Mouse (Mus musculus) stomach, embryonic 16.5 days (tissue): ENCODE data around the gene Tmem185b. TPM values are rescaled to one million over a fixed set of nuclear protein-coding genes. Genes with fewer than 3 reads are reported as not detected.
A peak's percentile ranks its signal among the peaks of the same experiment; 100 is the strongest.

Source experiments
- ATAC-seq: fragments of 200-750 bp; cut with Nextera tagmentation; 2 replicates; pipeline ENCODE4 v1.8.0; 2017; ENCODE audit warnings: moderate number of reproducible peaks, moderate TSS enrichment; ENCODE audit not compliant: insufficient read depth, low FRiP score
- H3K27ac ChIP-seq: fragments of 300-500 bp; sonication (generic); 2 replicates; pipeline ENCODE4 v1.5.1; 2014; ENCODE audit warnings: low read length
- H3K27me3 ChIP-seq: fragments of 300-500 bp; sonication (generic); 2 replicates; pipeline ENCODE4 v1.6.1; 2014; ENCODE audit warnings: low read length, control low read depth, mixed read lengths; ENCODE audit not compliant: control insufficient read depth, insufficient read depth
- H3K36me3 ChIP-seq: fragments of 300-500 bp; sonication (generic); 2 replicates; pipeline ENCODE4 v1.6.1; 2014; ENCODE audit warnings: low read length; ENCODE audit not compliant: control insufficient read depth, insufficient read depth
- H3K4me1 ChIP-seq: fragments of 300-500 bp; sonication (generic); 2 replicates; pipeline ENCODE4 v1.6.1; 2014; ENCODE audit warnings: low read length, control low read depth, mixed read lengths; ENCODE audit not compliant: control insufficient read depth, insufficient read depth
- H3K4me2 ChIP-seq: fragments of 300-500 bp; sonication (generic); 2 replicates; pipeline ENCODE4 v1.6.1; 2014; ENCODE audit warnings: low read depth, low read length, mixed read lengths
- H3K4me3 ChIP-seq: fragments of 300-500 bp; sonication (generic); replicated peaks from 2 replicates; pipeline ENCODE4 v1.5.1; 2014; ENCODE audit warnings: mild to moderate bottlenecking, low read length
- H3K9ac ChIP-seq: fragments of 300-500 bp; sonication (generic); 2 replicates; pipeline ENCODE4 v1.6.1; 2014; ENCODE audit warnings: low read length
- H3K9me3 ChIP-seq: fragments of 300-500 bp; sonication (generic); replicated peaks from 2 replicates; pipeline ENCODE4 v1.6.1; 2016; ENCODE audit warnings: low read length, control low read depth; ENCODE audit not compliant: control insufficient read depth
- WGBS: fragments of 180-500 bp; shearing (Covaris S2); extraction: QIAGEN DNeasy Blood & Tissue Kit; methylation state at CpG from one replicate; pipeline ENCODE4 v1.1.7; 2014; 5-methylcytosine and 5-hydroxymethylcytosine counted together
- polyA plus RNA-seq: library from polyadenylated mRNA; unstranded; fragments of >200 nt; fragmentation: Nextera tagmentation; extraction: Ambion mirVana; gene quantifications from 2 replicates; pipeline ENCODE4 v1.2.1, GENCODE M21; 2015

The Tmem185b gene
- polyA plus RNA-seq, 1 experiment from 2014 or later, result 21.7 TPM

DNA sequence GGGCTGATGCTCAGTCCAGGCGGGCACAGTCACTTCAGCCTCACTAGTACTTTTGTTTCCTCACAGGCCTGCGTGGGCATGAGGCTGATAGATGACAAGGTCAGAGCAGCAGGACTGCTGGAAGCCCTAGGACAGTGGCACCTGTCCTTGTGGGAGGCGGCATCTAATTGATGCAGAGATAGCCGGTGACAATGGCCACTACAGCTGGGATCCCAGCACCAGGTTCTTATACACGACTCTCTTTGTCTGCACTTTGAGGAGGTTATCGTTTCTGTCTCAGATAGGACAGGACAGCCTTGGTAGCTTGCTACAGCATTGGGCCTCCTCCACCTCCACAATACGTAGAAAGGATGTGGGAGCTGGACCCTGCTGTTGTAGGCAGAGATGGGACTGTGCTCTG lies 2.6 kb upstream of the Tmem185b start:
- Histone ChIP-seq H3K4me2 (no peak overlapping the region), H3K27ac (no peak overlapping the region), H3K36me3 (peaks cover 16% of the 10 kb centered on the region), H3K27me3 (no peaks in the 10 kb centered on the region), H3K4me3 (no peak overlapping the region), H3K9me3 (peaks cover 11% of the 10 kb centered on the region), H3K9ac (no peak overlapping the region), H3K4me1 (peaks cover 19% of the 10 kb centered on the region)
- no peak for ATAC-seq
- WGBS, result 80% methylated on average over 7 of the region's 7 CpGs

DNA sequence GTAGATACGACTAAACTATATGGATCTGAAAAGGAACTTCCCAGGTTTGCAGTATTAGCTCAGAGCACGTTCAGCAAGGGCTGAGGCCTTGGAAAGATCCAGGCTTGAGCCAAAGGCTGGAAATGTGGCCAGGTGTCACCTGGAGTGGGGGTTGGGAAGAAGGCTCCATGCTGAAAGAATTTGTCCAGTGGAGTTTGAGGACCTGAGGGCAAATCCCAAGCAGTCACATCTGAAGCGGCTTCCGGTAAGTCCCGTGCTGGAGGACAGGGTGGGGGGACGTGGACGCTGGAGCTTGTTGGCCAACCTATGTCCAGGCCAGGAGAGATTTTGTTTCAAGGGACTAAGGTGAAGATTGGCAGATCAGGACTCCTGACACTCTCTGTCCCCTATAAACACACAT lies 2.1 kb upstream of the Tmem185b start:
- Histone ChIP-seq H3K27ac (no peak overlapping the region), H3K4me1 (peaks cover 19% of the 10 kb centered on the region), H3K9ac (no peak overlapping the region), H3K9me3 (peaks cover 12% of the 10 kb centered on the region), H3K4me3 (no peak overlapping the region), H3K4me2 (no peak overlapping the region), H3K36me3 (peaks cover 21% of the 10 kb centered on the region), H3K27me3 (no peaks in the 10 kb centered on the region)
- 86% methylated on average over 7 of the region's 7 CpGs for WGBS
- no peak for ATAC-seq

DNA sequence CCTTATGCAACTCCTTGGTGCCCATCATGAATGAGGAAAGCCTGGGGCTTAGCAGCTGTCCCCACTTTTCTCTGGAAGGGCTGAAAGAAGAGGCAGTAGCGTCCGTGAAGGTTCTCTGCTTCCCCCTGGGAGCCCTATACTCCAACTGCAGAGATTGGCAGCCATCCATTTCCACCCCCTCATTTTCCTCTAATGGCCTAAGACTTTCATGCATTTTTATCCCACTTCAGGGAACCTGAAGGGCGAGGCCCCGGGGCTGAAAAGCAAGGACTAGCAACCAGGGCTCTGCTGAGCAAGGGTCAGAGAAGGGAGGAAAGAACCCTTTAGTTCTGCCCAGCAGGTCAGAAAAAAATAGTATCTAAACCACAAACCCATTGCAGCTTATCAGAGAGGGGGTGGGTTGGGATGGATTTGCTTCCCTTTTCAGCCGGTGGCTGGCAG lies 936 bp upstream of the Tmem185b start:
- peak overlapping the region; percentile 75 for H3K4me3 ChIP-seq
- no peak for ATAC-seq

DNA sequence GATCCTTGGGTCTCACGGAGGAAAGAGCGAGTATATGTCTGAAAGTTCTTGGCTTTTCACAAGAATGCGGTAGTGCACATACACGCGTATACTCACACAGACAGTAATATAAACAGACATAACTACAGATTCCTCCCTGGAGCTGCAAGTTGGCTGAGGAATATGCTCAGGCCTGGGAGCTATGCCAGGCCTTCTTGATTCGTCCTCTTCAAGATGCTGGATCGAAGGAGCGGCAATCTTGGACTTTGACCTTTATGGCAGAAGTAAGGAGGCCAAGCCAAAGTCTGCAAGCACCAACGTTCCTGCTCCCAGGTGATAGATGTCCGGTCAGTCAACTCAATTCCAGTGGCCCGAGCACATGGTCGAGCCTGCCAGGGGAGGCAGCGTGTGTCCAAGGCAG lies 5.0 kb downstream of the Tmem185b start:
- Histone ChIP-seq H3K4me1 (peaks cover 9% of the 10 kb centered on the region), H3K4me3 (no peak overlapping the region), H3K36me3 (peaks cover 26% of the 10 kb centered on the region), H3K4me2 (no peak overlapping the region), H3K27me3 (no peaks in the 10 kb centered on the region), H3K9ac (no peak overlapping the region), H3K27ac (peak overlapping the region; percentile 1; the same call in 1 of the 2 replicates), H3K9me3 (peaks cover 17% of the 10 kb centered on the region)
- no peak for ATAC-seq
- WGBS, result 63% methylated on average over 13 of the region's 13 CpGs

More for the DNA sequence above, 936 bp upstream of the Tmem185b start:
- Histone ChIP-seq H3K4me2 (peak overlapping the region; percentile 97), H3K9ac (peak overlapping the region; percentile 91), H3K36me3 (peaks cover 26% of the 10 kb centered on the region), H3K9me3 (peaks cover 17% of the 10 kb centered on the region), H3K27ac (no peak overlapping the region), H3K27me3 (no peaks in the 10 kb centered on the region), H3K4me1 (peaks cover 19% of the 10 kb centered on the region)
- WGBS, result 21% methylated on average over 5 of the region's 5 CpGs

DNA sequence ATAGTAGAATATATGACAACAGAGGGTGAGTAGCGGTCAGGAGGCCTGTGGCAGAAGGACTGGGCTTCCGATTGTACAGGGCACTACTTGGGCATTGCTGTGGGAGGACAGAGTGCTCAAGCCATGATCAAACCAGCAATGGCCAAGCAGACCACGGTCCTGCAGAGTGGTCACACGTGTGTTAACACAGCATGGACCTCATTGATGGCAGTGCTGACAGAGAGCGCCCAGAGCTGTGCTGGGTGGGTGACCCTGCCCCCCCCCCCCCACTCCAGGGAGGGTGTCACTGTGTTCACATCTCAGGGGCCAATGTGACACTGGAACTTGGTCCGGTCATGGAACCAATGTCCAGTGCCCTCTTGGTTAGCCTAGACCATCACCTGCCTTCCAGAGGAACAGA lies 6.2 kb downstream of the Tmem185b start:
- WGBS, result 95% methylated on average over 6 of the region's 6 CpGs
- H3K27ac ChIP-seq, result no peak overlapping the region
- peaks cover 20% of the 10 kb centered on the region for H3K36me3 ChIP-seq
- H3K4me1 ChIP-seq, result no peaks in the 10 kb centered on the region
- no peak for ATAC-seq
- no peak overlapping the region for H3K9ac ChIP-seq
- H3K27me3 ChIP-seq, result no peaks in the 10 kb centered on the region
- no peak overlapping the region for H3K4me3 ChIP-seq
- H3K4me2 ChIP-seq, result no peak overlapping the region
- peaks cover 10% of the 10 kb centered on the region for H3K9me3 ChIP-seq

DNA sequence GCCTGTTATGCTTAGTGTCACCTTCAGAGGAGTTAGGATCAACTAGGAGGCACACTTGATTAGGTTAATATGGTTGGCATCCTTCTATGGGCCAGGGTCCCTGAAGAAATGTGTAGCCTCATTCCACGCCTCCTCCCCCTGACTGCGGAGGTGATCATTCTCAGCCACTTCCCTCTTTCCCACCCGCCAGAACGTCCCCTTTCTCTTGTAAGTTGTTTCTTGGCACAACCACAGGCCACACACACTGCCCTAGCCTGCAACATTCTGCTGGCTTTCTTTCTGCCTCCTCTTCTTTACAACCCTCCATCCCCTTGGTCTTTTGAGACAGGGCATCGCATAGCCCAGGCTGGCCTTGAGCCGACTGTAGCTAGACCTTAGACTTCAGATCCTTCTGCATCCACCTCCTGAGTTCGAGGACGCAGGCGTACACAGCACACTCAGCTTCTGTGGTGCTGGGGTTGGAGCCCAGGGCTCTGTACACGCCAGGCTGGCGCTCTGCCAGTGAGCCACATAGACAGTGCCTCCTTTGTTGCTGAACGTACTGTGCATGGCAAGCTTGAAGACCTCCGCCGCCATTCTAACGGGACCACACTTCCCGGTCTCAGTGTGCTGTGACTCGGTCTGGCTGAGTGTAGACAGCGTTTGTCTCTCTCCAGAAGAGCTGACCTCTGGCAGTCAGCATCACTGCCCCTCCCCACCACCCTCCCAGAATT lies 7.3 kb downstream of the Tmem185b start:
- WGBS, result 83% methylated on average over 18 of the region's 18 CpGs
- Histone ChIP-seq H3K4me3 (no peak overlapping the region), H3K27me3 (no peaks in the 10 kb centered on the region), H3K9ac (no peak overlapping the region), H3K9me3 (peaks cover 6% of the 10 kb centered on the region), H3K4me1 (no peaks in the 10 kb centered on the region), H3K27ac (no peak overlapping the region), H3K36me3 (peaks cover 10% of the 10 kb centered on the region), H3K4me2 (no peak overlapping the region)
- 0 out of 2 replicates have a peak, but pooled peaks have one; percentile 14 for ATAC-seq

DNA sequence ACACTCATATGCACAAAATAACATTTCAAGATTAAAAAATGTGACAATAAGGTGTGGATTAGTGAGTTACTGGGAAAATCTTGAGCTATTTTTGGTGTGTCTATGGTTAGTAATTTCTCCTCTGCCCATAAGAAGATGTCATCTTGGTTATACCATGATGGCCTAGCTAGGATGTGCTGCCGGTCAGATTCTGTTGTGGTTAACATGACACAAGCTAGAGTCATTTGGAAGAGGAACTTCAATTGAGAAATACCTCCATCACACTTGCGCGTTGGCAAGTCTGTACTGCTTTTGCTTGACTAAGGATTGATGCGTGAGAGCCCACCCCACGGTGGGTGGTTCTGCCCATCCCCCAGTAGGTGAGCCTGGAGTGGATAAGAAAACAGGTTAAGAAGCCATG lies 8.4 kb downstream of the Tmem185b start:
- Histone ChIP-seq H3K4me2 (no peak overlapping the region), H3K9ac (no peak overlapping the region), H3K4me3 (no peak overlapping the region), H3K9me3 (no peaks in the 10 kb centered on the region), H3K36me3 (no peaks in the 10 kb centered on the region), H3K27me3 (no peaks in the 10 kb centered on the region), H3K27ac (no peak overlapping the region), H3K4me1 (no peaks in the 10 kb centered on the region)
- 92% methylated on average over 5 of the region's 5 CpGs for WGBS
- no peak for ATAC-seq

DNA sequence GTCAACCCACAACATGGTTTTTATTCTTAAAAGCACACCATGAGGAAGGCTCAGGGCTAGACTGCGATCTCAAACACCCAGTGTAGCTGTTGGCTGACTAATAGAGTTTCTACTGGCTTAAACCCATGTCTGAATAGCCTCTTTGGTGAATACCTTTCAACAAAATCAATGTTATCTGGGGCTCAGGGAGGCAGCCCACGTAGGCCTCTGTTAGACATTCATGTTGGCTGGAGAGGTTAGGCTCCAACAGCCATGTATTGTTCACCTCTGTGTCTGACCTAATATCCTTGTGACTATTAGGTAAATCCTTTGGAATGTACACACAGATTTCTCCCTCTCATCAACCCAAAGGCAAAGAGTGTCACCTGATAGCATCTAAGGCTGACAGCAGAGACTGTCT lies 10.2 kb downstream of the Tmem185b start:
- no peaks in the 10 kb centered on the region for H3K9me3 ChIP-seq
- H3K27me3 ChIP-seq, result no peaks in the 10 kb centered on the region
- peaks cover 3% of the 10 kb centered on the region; the same call in 1 of the 2 replicates for H3K4me1 ChIP-seq
- ATAC-seq, result no peak
- H3K36me3 ChIP-seq, result no peaks in the 10 kb centered on the region
- H3K9ac ChIP-seq, result no peak overlapping the region
- 75% methylated on average over 2 of the region's 2 CpGs for whole genome bisulfite sequencing
- no peak overlapping the region for H3K27ac ChIP-seq
- H3K4me3 ChIP-seq, result no peak overlapping the region
- H3K4me2 ChIP-seq, result no peak overlapping the region

DNA sequence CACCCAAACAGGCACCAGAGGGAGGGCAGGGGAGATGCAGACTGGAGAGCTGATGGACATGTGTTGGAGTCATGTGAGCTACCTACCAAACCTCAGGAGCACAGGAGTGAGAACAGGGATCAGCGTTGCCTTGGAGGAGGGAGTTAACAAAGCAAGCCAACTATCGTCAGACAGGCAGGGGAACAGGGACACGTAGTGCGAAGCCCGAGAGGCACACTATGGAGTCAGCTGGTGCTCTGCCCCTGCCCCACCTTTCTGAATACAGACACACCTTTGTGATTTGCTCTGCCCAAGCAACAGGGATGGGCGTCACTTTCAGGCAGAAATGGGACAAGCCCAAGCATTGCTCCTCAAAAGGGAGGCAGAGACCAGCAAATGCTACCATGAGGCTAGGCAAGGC lies 11.7 kb downstream of the Tmem185b start:
- no peaks in the 10 kb centered on the region for H3K36me3 ChIP-seq
- no peak overlapping the region for H3K4me2 ChIP-seq
- no peak overlapping the region for H3K4me3 ChIP-seq
- H3K27me3 ChIP-seq, result no peaks in the 10 kb centered on the region
- peak; percentile 57; the same call in 1 of the 2 replicates for ATAC-seq
- no peak overlapping the region for H3K9ac ChIP-seq
- WGBS, result 65% methylated on average over 6 of the region's 6 CpGs
- H3K4me1 ChIP-seq, result peaks cover 3% of the 10 kb centered on the region; the same call in 1 of the 2 replicates
- H3K9me3 ChIP-seq, result no peaks in the 10 kb centered on the region
- H3K27ac ChIP-seq, result peak overlapping the region; percentile 29; the same call in 1 of the 2 replicates
